Mouse (Mus musculus): ENCODE data around the gene Fbxo27. TPM values are rescaled to one million over a fixed set of nuclear protein-coding genes. Genes with fewer than 3 reads are reported as not detected.
A peak's percentile ranks its signal among the peaks of the same experiment; 100 is the strongest.

Fbxo27 gene
- polyA plus RNA-seq, 1 experiment = 3.7 TPM

GRCm38 (mm10) chr7:28676811-28677541, 15.7 kb upstream of the Fbxo27 start:
- WGBS = 79% methylated on average over 13 of the region's 13 CpGs
- no peaks in the 10 kb centered on the region for H3K36me3 ChIP-seq (ENCODE audit: control insufficient read depth, insufficient read depth, low read length)
- H3K27ac ChIP-seq (ENCODE audit: insufficient read depth, low read length) = peak overlapping the region; percentile 70
- no peaks in the 10 kb centered on the region for H3K27me3 ChIP-seq (ENCODE audit: control insufficient read depth, insufficient read depth, low read length)
- no peak for DNase-seq (ENCODE audit: low read depth in 1 of 2, low spot score in 2 of 2)
- no peak overlapping the region for H3K4me3 ChIP-seq (ENCODE audit: extremely low read depth, insufficient read depth, insufficient read length)
- H3K4me1 ChIP-seq (ENCODE audit: control insufficient read depth, insufficient read depth, insufficient read length) = peaks cover 2% of the 10 kb centered on the region; the same call in 1 of the 2 replicates
- TF ChIP-seq POLR2A (IDR thresholded peaks at IDR 0.05; ENCODE audit: low read depth, low read length) (no peak), CTCF (IDR thresholded peaks at IDR 0.05; ENCODE audit: extremely low read depth, insufficient read depth, insufficient read length, insufficient replicate concordance) (no peak)

GRCm38 (mm10) chr7:28677624-28678023, 15.0 kb upstream of the Fbxo27 start:
- WGBS = 90% methylated on average over 8 of the region's 8 CpGs
- Histone ChIP-seq H3K27me3 (ENCODE audit: control insufficient read depth, insufficient read depth, low read length) (no peaks in the 10 kb centered on the region), H3K4me1 (ENCODE audit: control insufficient read depth, insufficient read depth, insufficient read length) (peaks cover 2% of the 10 kb centered on the region; the same call in 1 of the 2 replicates), H3K27ac (ENCODE audit: insufficient read depth, low read length) (peak overlapping the region; percentile 55; the same call in 1 of the 2 replicates), H3K36me3 (ENCODE audit: control insufficient read depth, insufficient read depth, low read length) (no peaks in the 10 kb centered on the region), H3K4me3 (ENCODE audit: extremely low read depth, insufficient read depth, insufficient read length) (no peak overlapping the region)
- TF ChIP-seq POLR2A (IDR thresholded peaks at IDR 0.05; ENCODE audit: low read depth, low read length) (no peak), CTCF (IDR thresholded peaks at IDR 0.05; ENCODE audit: extremely low read depth, insufficient read depth, insufficient read length, insufficient replicate concordance) (no peak)
- DNase-seq (ENCODE audit: low read depth in 1 of 2, low spot score in 2 of 2) = no peak

- no peak overlapping the region for H3K4me3 ChIP-seq (ENCODE audit: extremely low read depth, insufficient read depth, insufficient read length)
- H3K36me3 ChIP-seq (ENCODE audit: control insufficient read depth, insufficient read depth, low read length) = no peaks in the 10 kb centered on the region
- DNase-seq (ENCODE audit: low read depth in 1 of 2, low spot score in 2 of 2) = no peak
- TF ChIP-seq CTCF (IDR thresholded peaks at IDR 0.05; ENCODE audit: extremely low read depth, insufficient read depth, insufficient read length, insufficient replicate concordance) = no peak
- no peak for TF ChIP-seq POLR2A (IDR thresholded peaks at IDR 0.05; ENCODE audit: low read depth, low read length)
- H3K27ac ChIP-seq (ENCODE audit: insufficient read depth, low read length) = no peak overlapping the region
- 74% methylated on average over 7 of the region's 7 CpGs for WGBS
- H3K4me1 ChIP-seq (ENCODE audit: control insufficient read depth, insufficient read depth, insufficient read length) = peaks cover 4% of the 10 kb centered on the region
- peaks cover 3% of the 10 kb centered on the region; the same call in 1 of the 2 replicates for H3K27me3 ChIP-seq (ENCODE audit: control insufficient read depth, insufficient read depth, low read length)
These were observed 1.6 kb upstream of the Fbxo27 start for GRCm38 (mm10) chr7:28691075-28691474.

GRCm38 (mm10) chr7:28693321-28693966, 795 bp downstream of the Fbxo27 start:
- peaks cover 3% of the 10 kb centered on the region; the same call in 1 of the 2 replicates for H3K27me3 ChIP-seq (ENCODE audit: control insufficient read depth, insufficient read depth, low read length)
- TF ChIP-seq POLR2A (IDR thresholded peaks at IDR 0.05; ENCODE audit: low read depth, low read length) (no peak), CTCF (IDR thresholded peaks at IDR 0.05; ENCODE audit: extremely low read depth, insufficient read depth, insufficient read length, insufficient replicate concordance) (no peak)
- peak; percentile 65 for DNase-seq (ENCODE audit: low read depth in 1 of 2, low spot score in 2 of 2)
- no peak overlapping the region for H3K27ac ChIP-seq (ENCODE audit: insufficient read depth, low read length)
- WGBS = 3% methylated on average over 38 of the region's 38 CpGs
- H3K4me1 ChIP-seq (ENCODE audit: control insufficient read depth, insufficient read depth, insufficient read length) = peaks cover 4% of the 10 kb centered on the region
- H3K4me3 ChIP-seq (ENCODE audit: extremely low read depth, insufficient read depth, insufficient read length) = peak overlapping the region; percentile 45; the same call in 1 of the 2 replicates
- H3K36me3 ChIP-seq (ENCODE audit: control insufficient read depth, insufficient read depth, low read length) = no peaks in the 10 kb centered on the region

GRCm38 (mm10) chr7:28694423-28694822, 1.8 kb downstream of the Fbxo27 start:
- H3K36me3 ChIP-seq (ENCODE audit: control insufficient read depth, insufficient read depth, low read length) = no peaks in the 10 kb centered on the region
- H3K4me3 ChIP-seq (ENCODE audit: extremely low read depth, insufficient read depth, insufficient read length) = no peak overlapping the region
- no peak overlapping the region for H3K27ac ChIP-seq (ENCODE audit: insufficient read depth, low read length)
- H3K4me1 ChIP-seq (ENCODE audit: control insufficient read depth, insufficient read depth, insufficient read length) = peaks cover 4% of the 10 kb centered on the region
- TF ChIP-seq CTCF (IDR thresholded peaks at IDR 0.05; ENCODE audit: extremely low read depth, insufficient read depth, insufficient read length, insufficient replicate concordance) (no peak), POLR2A (IDR thresholded peaks at IDR 0.05; ENCODE audit: low read depth, low read length) (no peak)
- DNase-seq (ENCODE audit: low read depth in 1 of 2, low spot score in 2 of 2) = no peak
- 21% methylated on average over 14 of the region's 14 CpGs for WGBS
- H3K27me3 ChIP-seq (ENCODE audit: control insufficient read depth, insufficient read depth, low read length) = peaks cover 3% of the 10 kb centered on the region; the same call in 1 of the 2 replicates

GRCm38 (mm10) chr7:28694966-28695511, 2.4 kb downstream of the Fbxo27 start:
- no peak for DNase-seq (ENCODE audit: low read depth in 1 of 2, low spot score in 2 of 2)
- H3K36me3 ChIP-seq (ENCODE audit: control insufficient read depth, insufficient read depth, low read length) = no peaks in the 10 kb centered on the region
- peaks cover 3% of the 10 kb centered on the region; the same call in 1 of the 2 replicates for H3K27me3 ChIP-seq (ENCODE audit: control insufficient read depth, insufficient read depth, low read length)
- peaks cover 4% of the 10 kb centered on the region for H3K4me1 ChIP-seq (ENCODE audit: control insufficient read depth, insufficient read depth, insufficient read length)
- no peak overlapping the region for H3K4me3 ChIP-seq (ENCODE audit: extremely low read depth, insufficient read depth, insufficient read length)
- H3K27ac ChIP-seq (ENCODE audit: insufficient read depth, low read length) = no peak overlapping the region
- 54% methylated on average over 8 of the region's 8 CpGs for WGBS
- TF ChIP-seq POLR2A (IDR thresholded peaks at IDR 0.05; ENCODE audit: low read depth, low read length) = no peak
- TF ChIP-seq CTCF (IDR thresholded peaks at IDR 0.05; ENCODE audit: extremely low read depth, insufficient read depth, insufficient read length, insufficient replicate concordance) = no peak

All from spleen, adult 2 months (tissue).